Mouse (Mus musculus): ENCODE data around the gene Gm5890. TPM values are rescaled to one million over a fixed set of nuclear protein-coding genes. Genes with fewer than 3 reads are reported as not detected.
"Not testable (repeated sequence)": the region's sequence is repeated elsewhere in the genome, so short reads cannot be mapped to it uniquely, and the experiment has no call there.

The Gm5890 gene
- total RNA-seq (2012; rRNA removed): not detected in 2 replicates

- H3K4me1 ChIP-seq (ENCODE audit: control insufficient read depth in 2 of 2, insufficient read depth in 2 of 2, low read length in 2 of 2, poor library complexity in 1 of 2); H3K9me3 ChIP-seq (ENCODE audit: control insufficient read depth, insufficient read depth, low read depth, low read length); H3K36me3 ChIP-seq (ENCODE audit: control insufficient read depth, insufficient read depth, low read length, poor library complexity, severe bottlenecking); H3K9ac ChIP-seq (ENCODE audit: insufficient read depth, low read depth, low read length, poor library complexity, severe bottlenecking); H3K4me3 ChIP-seq (ENCODE audit: insufficient read depth in 1 of 2, low read depth in 1 of 2, low read length in 2 of 2, poor library complexity in 1 of 2, severe bottlenecking in 1 of 2); in situ Hi-C loops (cut with MboI; ENCODE audit: low sequenced_read_pairs in 2 of 2, unreplicated experiment in 2 of 2); DNase-seq (ENCODE audit: low read depth, low spot score); H3K27ac ChIP-seq (ENCODE audit: insufficient read depth, low read depth, low read length, poor library complexity, severe bottlenecking): not testable (repeated sequence)
These were observed at the start of gene Gm5890 for GRCm38 (mm10) chr7:20262734-20263133. Gm5890 (minus strand) TSS chr7:20262834.

GRCm38 (mm10) chr7:20233728-20234127 lies 28.9 kb downstream of the Gm5890 start, which contains the start of gene Gm4498:
Gm4498 (minus strand) TSS chr7:20233828.
- H3K9ac ChIP-seq (ENCODE audit: insufficient read depth, low read depth, low read length, poor library complexity, severe bottlenecking); H3K4me1 ChIP-seq (ENCODE audit: control insufficient read depth in 2 of 2, insufficient read depth in 2 of 2, low read length in 2 of 2, poor library complexity in 1 of 2); DNase-seq (ENCODE audit: low read depth, low spot score); H3K4me3 ChIP-seq (ENCODE audit: insufficient read depth in 1 of 2, low read depth in 1 of 2, low read length in 2 of 2, poor library complexity in 1 of 2, severe bottlenecking in 1 of 2); in situ Hi-C loops (cut with MboI; ENCODE audit: low sequenced_read_pairs in 2 of 2, unreplicated experiment in 2 of 2); H3K36me3 ChIP-seq (ENCODE audit: control insufficient read depth, insufficient read depth, low read length, poor library complexity, severe bottlenecking); H3K9me3 ChIP-seq (ENCODE audit: control insufficient read depth, insufficient read depth, low read depth, low read length); H3K27ac ChIP-seq (ENCODE audit: insufficient read depth, low read depth, low read length, poor library complexity, severe bottlenecking): not testable (repeated sequence)

Other genes with a start within 250 kb of the Gm5890 start
- gene Vmn1r91, start 163.2 kb downstream of the Gm5890 start, total RNA-seq (2012; rRNA removed): 0.05 TPM in 1 of 2 replicates, not detected in the other
- not detected in 2 replicates for gene Gm16442, start 140.3 kb downstream of the Gm5890 start, total RNA-seq (2012; rRNA removed)
- gene Vmn1r93, start 123.7 kb downstream of the Gm5890 start, total RNA-seq (2012; rRNA removed): not detected in 2 replicates
- gene Vmn1r94, start 94.5 kb downstream of the Gm5890 start, total RNA-seq (2012; rRNA removed): not detected in 2 replicates
- gene Vmn1r95, start 69.1 kb downstream of the Gm5890 start, total RNA-seq (2012; rRNA removed): not detected in 2 replicates
- not detected in 2 replicates for gene Gm6164, start 57.2 kb downstream of the Gm5890 start, total RNA-seq (2012; rRNA removed)
- gene Gm4498, start 29.0 kb downstream of the Gm5890 start, total RNA-seq (2012; rRNA removed): not detected in 2 replicates
- not detected in 2 replicates for gene Gm4133, start 71.2 kb upstream of the Gm5890 start, total RNA-seq (2012; rRNA removed)
- not detected in 2 replicates for gene Gm5728, start 112.6 kb upstream of the Gm5890 start, total RNA-seq (2012; rRNA removed)
- gene Vmn1r100, start 155.1 kb upstream of the Gm5890 start, total RNA-seq (2012; rRNA removed): not detected in 2 replicates
- gene Vmn1r101, start 179.8 kb upstream of the Gm5890 start, total RNA-seq (2012; rRNA removed): not detected in 2 replicates
- gene Gm10670, start 212.1 kb upstream of the Gm5890 start, total RNA-seq (2012; rRNA removed): not detected in 2 replicates
- gene Vmn1r103, start 247.7 kb upstream of the Gm5890 start, total RNA-seq (2012; rRNA removed): not detected in 2 replicates

Measured in ES-E14 (cell line).